Mouse (Mus musculus) liver, embryonic 14.5 days (tissue): ENCODE data around the gene Crebl2.

ENCODE experiments used
- CTCF ChIP-seq: IDR thresholded peaks from 2 replicates; pipeline ENCODE4 v1.5.1; 2016; ENCODE audit warnings: antibody characterized with exemption, low read depth, control low read depth
- EP300 ChIP-seq: IDR thresholded peaks from 2 replicates; pipeline ENCODE4 v1.6.1; 2016; ENCODE audit warnings: antibody characterized with exemption, low read depth

- TF ChIP-seq CTCF (peak; percentile 97), EP300 (no peak)
Observed at GRCm38 (mm10) chr6:134793911-134794520, 35.9 kb upstream of the Crebl2 start.
